Mouse (Mus musculus) kidney, embryonic 14.5 days (tissue): ENCODE data around the gene Fbxl18. TPM values are rescaled to one million over a fixed set of nuclear protein-coding genes. Genes with fewer than 3 reads are reported as not detected.

Source experiments
- ATAC-seq: fragments of 200-750 bp; cut with Nextera tagmentation; 2 replicates; pipeline ENCODE4 v1.8.0; 2017; ENCODE audit warnings: moderate number of reproducible peaks, mild to moderate bottlenecking, moderate TSS enrichment, moderate library complexity; ENCODE audit not compliant: low FRiP score, low TSS enrichment
- H3K27ac ChIP-seq: fragments of 300-500 bp; sonication (generic); 2 replicates; pipeline ENCODE4 v1.5.1; 2014; ENCODE audit warnings: low read depth, mild to moderate bottlenecking, low read length, moderate library complexity, mixed read lengths
- H3K27me3 ChIP-seq: fragments of 300-500 bp; sonication (generic); 2 replicates; pipeline ENCODE4 v1.6.1; 2014; ENCODE audit warnings: mild to moderate bottlenecking, low read length; ENCODE audit not compliant: control insufficient read depth, insufficient read depth
- H3K36me3 ChIP-seq: fragments of 300-500 bp; sonication (generic); 2 replicates; pipeline ENCODE4 v1.6.1; 2014; ENCODE audit warnings: low read length, mixed read lengths; ENCODE audit not compliant: control insufficient read depth, insufficient read depth
- H3K4me1 ChIP-seq: fragments of 300-500 bp; sonication (generic); 2 replicates; pipeline ENCODE4 v1.6.1; 2014; ENCODE audit warnings: low read length, mixed read lengths; ENCODE audit not compliant: control insufficient read depth, insufficient read depth
- H3K4me2 ChIP-seq: fragments of 300-500 bp; sonication (generic); replicated peaks from 2 replicates; pipeline ENCODE4 v1.6.1; 2014; ENCODE audit warnings: low read depth, mild to moderate bottlenecking, low read length
- H3K4me3 ChIP-seq: fragments of 300-500 bp; sonication (generic); 2 replicates; pipeline ENCODE4 v1.5.1; 2014; ENCODE audit warnings: mild to moderate bottlenecking, low read length
- H3K9ac ChIP-seq: fragments of 300-500 bp; sonication (generic); 2 replicates; pipeline ENCODE4 v1.6.1; 2014; ENCODE audit warnings: low read depth, mild to moderate bottlenecking, low read length, moderate library complexity
- H3K9me3 ChIP-seq: fragments of 300-500 bp; sonication (generic); 2 replicates; pipeline ENCODE4 v1.6.1; 2016; ENCODE audit warnings: low read length; ENCODE audit not compliant: control insufficient read depth
- WGBS: fragments of 180-500 bp; shearing (Covaris S2); extraction: QIAGEN DNeasy Blood & Tissue Kit; methylation state at CpG from one replicate; pipeline ENCODE4 v1.1.7; 2014; 5-methylcytosine and 5-hydroxymethylcytosine counted together
- polyA plus RNA-seq: library from polyadenylated mRNA; unstranded; fragments of >200 nt; fragmentation: Nextera tagmentation; extraction: Ambion mirVana; gene quantifications from 2 replicates; pipeline ENCODE4 v1.2.1, GENCODE M21; 2014

The Fbxl18 gene
- polyA plus RNA-seq, 1 experiment from 2014 or later, result 14.6 TPM

DNA sequence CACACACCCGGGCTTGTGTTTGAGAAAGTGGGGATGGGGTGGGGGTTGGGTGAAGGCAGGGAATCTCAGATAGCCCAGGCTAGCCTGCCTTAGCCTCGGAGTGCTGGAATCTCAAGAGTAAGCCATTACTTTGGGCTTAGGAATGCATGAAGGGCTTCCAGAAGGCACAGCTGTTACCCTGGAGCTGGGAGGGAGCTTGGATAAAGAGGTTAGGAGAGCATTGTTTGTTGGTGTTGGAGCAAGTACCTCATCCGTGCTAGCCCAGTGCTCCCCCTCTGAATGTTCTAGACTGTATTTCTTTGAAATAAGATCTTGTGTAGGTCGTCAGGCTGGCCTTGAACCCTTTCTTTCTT, 34.2 kb upstream of the Fbxl18 start:
- Histone ChIP-seq H3K4me2 (peak overlapping the region; percentile 50), H3K9me3 (no peaks in the 10 kb centered on the region), H3K36me3 (no peaks in the 10 kb centered on the region), H3K4me1 (peaks cover 22% of the 10 kb centered on the region), H3K4me3 (peak overlapping the region; percentile 31), H3K9ac (peak overlapping the region; percentile 46), H3K27ac (peak overlapping the region; percentile 39), H3K27me3 (no peaks in the 10 kb centered on the region)
- 18% methylated on average over 4 of the region's 4 CpGs for WGBS
- no peak for ATAC-seq

GRCm38 (mm10) chr5:142928749-142929399, 33.7 kb upstream of the Fbxl18 start:
- peak overlapping the region; percentile 31 for H3K4me3 ChIP-seq
- peak overlapping the region; percentile 50 for H3K4me2 ChIP-seq
- 3% methylated on average over 35 of the region's 35 CpGs for WGBS
- peak overlapping the region; percentile 39 for H3K27ac ChIP-seq
- H3K9me3 ChIP-seq, result no peaks in the 10 kb centered on the region
- H3K36me3 ChIP-seq, result no peaks in the 10 kb centered on the region
- peak overlapping the region; percentile 46 for H3K9ac ChIP-seq
- H3K4me1 ChIP-seq, result peaks cover 22% of the 10 kb centered on the region
- no peaks in the 10 kb centered on the region for H3K27me3 ChIP-seq
- ATAC-seq, result peak; percentile 30

- no peak for ATAC-seq
- 93% methylated on average over 12 of the region's 12 CpGs for WGBS
- H3K4me2 ChIP-seq, result no peak overlapping the region
Observed at GRCm38 (mm10) chr5:142927341-142927930, 32.2 kb upstream of the Fbxl18 start.

DNA sequence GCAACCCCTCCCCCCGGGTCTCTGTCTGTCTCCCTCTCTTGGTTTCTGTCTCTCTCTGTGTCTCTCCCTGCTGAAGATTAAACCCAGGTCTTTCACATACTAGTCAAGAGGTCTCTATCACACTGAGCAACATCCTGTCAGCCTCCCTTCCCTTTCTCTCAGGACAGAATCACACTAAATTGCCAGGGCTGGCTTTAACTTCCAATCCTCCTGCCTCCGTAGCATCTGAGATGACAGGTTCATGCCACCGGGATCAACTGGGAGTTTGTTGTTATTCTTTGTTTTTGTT, 31.7 kb upstream of the Fbxl18 start:
- Histone ChIP-seq H3K4me2 (0 out of 2 replicates have a peak overlapping the region, but pooled peaks have one; percentile 26), H3K27me3 (no peaks in the 10 kb centered on the region), H3K9me3 (no peaks in the 10 kb centered on the region), H3K36me3 (no peaks in the 10 kb centered on the region), H3K4me1 (peaks cover 22% of the 10 kb centered on the region), H3K27ac (peak overlapping the region; percentile 73), H3K4me3 (no peak overlapping the region), H3K9ac (no peak overlapping the region)
- WGBS, result 50% methylated on average over 3 of the region's 3 CpGs
- no peak for ATAC-seq

More at GRCm38 (mm10) chr5:142927341-142927930, 32.2 kb upstream of the Fbxl18 start:
- Histone ChIP-seq H3K4me3 (no peak overlapping the region), H3K9me3 (no peaks in the 10 kb centered on the region), H3K36me3 (no peaks in the 10 kb centered on the region), H3K9ac (no peak overlapping the region), H3K27ac (0 out of 2 replicates have a peak overlapping the region, but pooled peaks have one; percentile 73), H3K4me1 (peaks cover 22% of the 10 kb centered on the region), H3K27me3 (no peaks in the 10 kb centered on the region)

DNA sequence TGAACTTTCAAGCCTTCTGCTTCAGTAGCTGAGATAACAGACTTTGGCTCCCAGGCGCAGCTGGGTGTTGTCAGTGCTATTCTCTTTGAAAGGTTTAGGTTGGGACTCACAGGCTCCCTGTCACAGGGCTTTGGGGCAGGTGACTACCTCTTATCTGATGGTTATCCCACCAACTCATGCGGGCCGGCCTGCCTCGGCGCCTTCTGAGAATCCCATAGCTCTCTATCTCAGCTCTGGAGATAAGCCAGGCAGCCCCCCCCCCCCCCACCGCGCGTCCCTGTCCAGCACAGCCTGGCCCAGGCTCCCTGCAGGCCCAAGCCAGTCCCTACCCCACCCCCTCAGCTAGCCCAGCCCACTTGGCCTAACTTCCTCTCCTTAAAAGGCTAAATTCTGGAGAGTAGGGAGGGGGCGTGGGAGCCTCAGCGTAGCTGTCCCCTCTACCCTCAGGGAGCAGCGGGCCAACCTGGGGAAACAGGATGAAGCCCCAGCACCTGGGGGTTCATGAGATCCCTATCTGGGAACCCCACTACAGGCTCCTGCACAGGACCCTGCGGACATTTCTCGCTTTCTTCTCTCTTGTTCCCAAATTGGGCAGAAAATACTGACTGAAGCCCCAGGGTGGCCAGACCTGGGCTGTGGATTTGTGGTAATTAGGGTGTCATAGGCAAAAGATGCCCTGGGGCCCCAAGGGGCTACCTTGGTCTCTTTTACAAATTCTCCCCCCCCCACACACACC, 31.2 kb upstream of the Fbxl18 start:
- Histone ChIP-seq H3K4me1 (peaks cover 22% of the 10 kb centered on the region), H3K9ac (no peak overlapping the region), H3K9me3 (no peaks in the 10 kb centered on the region), H3K27me3 (no peaks in the 10 kb centered on the region), H3K36me3 (no peaks in the 10 kb centered on the region), H3K27ac (peak overlapping the region; percentile 73), H3K4me2 (peak overlapping the region; percentile 26; the same call in 1 of the 2 replicates), H3K4me3 (no peak overlapping the region)
- 10% methylated on average over 13 of the region's 13 CpGs for WGBS
- ATAC-seq, result peak; percentile 58

GRCm38 (mm10) chr5:142924336-142924959, 29.2 kb upstream of the Fbxl18 start:
- no peak overlapping the region for H3K27ac ChIP-seq
- no peak overlapping the region for H3K9ac ChIP-seq
- no peaks in the 10 kb centered on the region for H3K27me3 ChIP-seq
- H3K4me1 ChIP-seq, result peaks cover 30% of the 10 kb centered on the region
- WGBS, result 78% methylated on average over 12 of the region's 12 CpGs
- no peak for ATAC-seq
- no peaks in the 10 kb centered on the region for H3K9me3 ChIP-seq
- no peaks in the 10 kb centered on the region for H3K36me3 ChIP-seq
- no peak overlapping the region for H3K4me2 ChIP-seq
- H3K4me3 ChIP-seq, result no peak overlapping the region

DNA sequence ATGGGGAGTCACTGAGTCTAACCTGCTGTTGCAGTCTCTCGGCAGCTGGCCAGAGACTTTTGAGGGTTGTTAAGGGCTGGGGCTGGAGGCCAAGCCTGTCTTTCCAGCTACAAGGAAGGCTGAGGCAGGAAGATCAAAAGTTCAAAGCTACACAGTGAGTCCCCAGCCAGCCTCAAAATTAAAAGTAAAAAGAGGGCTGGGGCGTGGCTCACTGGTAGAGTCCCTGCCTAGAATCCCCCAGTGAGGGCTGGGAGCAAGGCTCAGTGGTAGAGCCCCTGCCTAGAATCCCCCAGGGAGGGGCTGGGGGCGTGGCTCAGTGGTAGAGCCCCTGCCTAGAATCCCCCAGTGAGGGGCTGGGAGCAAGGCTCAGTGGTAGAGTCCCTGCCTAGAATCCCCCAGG, 28.6 kb upstream of the Fbxl18 start:
- no peaks in the 10 kb centered on the region for H3K36me3 ChIP-seq
- H3K27ac ChIP-seq, result no peak overlapping the region
- no peaks in the 10 kb centered on the region for H3K9me3 ChIP-seq
- no peak overlapping the region for H3K4me2 ChIP-seq
- no peaks in the 10 kb centered on the region for H3K27me3 ChIP-seq
- peaks cover 28% of the 10 kb centered on the region for H3K4me1 ChIP-seq
- H3K4me3 ChIP-seq, result no peak overlapping the region
- no peak overlapping the region for H3K9ac ChIP-seq
- no peak for ATAC-seq
- WGBS, result 87% methylated on average over 3 of the region's 3 CpGs

- Histone ChIP-seq H3K27me3 (no peaks in the 10 kb centered on the region), H3K9me3 (no peaks in the 10 kb centered on the region), H3K36me3 (no peaks in the 10 kb centered on the region), H3K4me2 (no peak overlapping the region), H3K4me3 (no peak overlapping the region), H3K9ac (no peak overlapping the region), H3K27ac (no peak overlapping the region), H3K4me1 (peaks cover 24% of the 10 kb centered on the region)
- ATAC-seq, result no peak
- WGBS, result 85% methylated on average over 5 of the region's 5 CpGs
Observed at GRCm38 (mm10) chr5:142922251-142922650, 27.0 kb upstream of the Fbxl18 start.

DNA sequence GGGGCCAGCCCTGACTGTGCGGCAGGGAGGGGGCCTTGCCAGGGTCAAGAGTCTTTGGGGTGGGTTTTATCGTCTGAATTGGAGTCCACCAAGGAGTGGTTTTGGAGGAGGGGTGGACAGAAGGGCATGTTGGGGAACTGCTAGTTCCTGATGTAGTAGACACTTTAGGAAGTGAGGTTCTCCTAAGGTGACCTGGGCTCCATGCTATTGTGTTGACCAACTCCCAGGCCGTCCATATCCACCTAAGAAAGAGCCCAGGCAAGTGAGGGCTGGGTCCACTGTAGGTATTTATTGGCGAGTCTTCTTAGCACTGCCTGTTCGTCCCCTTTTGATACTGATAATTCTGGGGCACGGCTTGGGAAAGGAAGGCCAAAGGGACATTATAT, 25.8 kb upstream of the Fbxl18 start:
- no peaks in the 10 kb centered on the region for H3K36me3 ChIP-seq
- peaks cover 13% of the 10 kb centered on the region for H3K4me1 ChIP-seq
- no peak overlapping the region for H3K9ac ChIP-seq
- no peak overlapping the region for H3K4me2 ChIP-seq
- no peak overlapping the region for H3K4me3 ChIP-seq
- H3K27ac ChIP-seq, result peak overlapping the region; percentile 48; the same call in 1 of the 2 replicates
- 60% methylated on average over 6 of the region's 6 CpGs for WGBS
- no peaks in the 10 kb centered on the region for H3K9me3 ChIP-seq
- H3K27me3 ChIP-seq, result no peaks in the 10 kb centered on the region
- ATAC-seq, result no peak
